Mouse (Mus musculus): ENCODE results near the gene Nckipsd. TPM values are rescaled to one million over a fixed set of nuclear protein-coding genes. Genes with fewer than 3 reads are reported as not detected.

Nckipsd gene
- polyA plus RNA-seq, 1 experiment from 2014 or later, result 10.6 TPM

DNA sequence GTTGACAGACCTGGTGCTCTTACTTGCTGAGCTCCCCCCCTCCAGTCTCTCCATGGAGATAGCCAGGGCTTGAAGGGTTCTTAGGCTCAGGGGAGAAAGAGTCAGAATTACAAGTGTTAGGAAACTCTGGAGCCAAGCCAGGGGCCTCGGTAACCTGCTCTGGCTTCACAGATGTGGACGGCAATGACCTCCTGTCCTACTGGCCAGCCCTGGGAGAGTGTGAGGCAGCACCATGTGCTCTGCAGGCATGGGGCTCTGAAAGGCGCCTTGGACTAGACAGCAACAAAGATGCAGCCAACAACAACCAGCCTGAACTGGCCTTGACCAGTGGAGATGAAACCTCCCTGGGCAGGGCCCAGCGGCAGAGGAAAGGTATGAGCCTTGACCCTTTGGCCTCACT lies 39.2 kb downstream of the Nckipsd start:
- WGBS (ENCODE audit: missing documents), result 91% methylated on average over 4 of the region's 4 CpGs
- no peaks in the 10 kb centered on the region for H3K79me2 ChIP-seq (ENCODE audit: inconsistent target)
- no peak overlapping the region for H3K27ac ChIP-seq
- no peak overlapping the region for H3K4me3 ChIP-seq (ENCODE audit: inconsistent target)
- H3K36me3 ChIP-seq (ENCODE audit: inconsistent target), result no peaks in the 10 kb centered on the region

DNA sequence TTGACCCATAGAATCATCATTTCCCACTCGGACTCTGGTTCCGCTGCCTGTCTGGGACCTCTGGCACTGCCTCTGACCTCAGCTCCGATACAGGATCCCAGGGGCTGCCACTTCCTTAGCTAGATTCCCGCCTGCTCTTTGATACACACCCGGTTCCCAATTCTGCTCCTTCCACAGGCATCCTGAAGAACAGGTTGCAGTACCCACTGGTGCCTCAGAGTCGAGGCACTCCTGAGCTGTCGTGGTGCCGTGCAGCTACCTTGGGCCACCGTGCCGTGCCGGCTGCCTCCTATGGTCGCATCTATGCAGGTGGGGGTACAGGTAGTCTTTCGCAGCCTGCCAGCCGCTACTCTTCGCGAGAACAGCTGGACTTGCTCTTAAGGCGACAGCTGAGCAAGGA lies 40.3 kb downstream of the Nckipsd start:
- H3K27ac ChIP-seq, result no peak overlapping the region
- no peaks in the 10 kb centered on the region for H3K79me2 ChIP-seq (ENCODE audit: inconsistent target)
- H3K36me3 ChIP-seq (ENCODE audit: inconsistent target), result no peaks in the 10 kb centered on the region
- 90% methylated on average over 17 of the region's 17 CpGs for WGBS (ENCODE audit: missing documents)
- no peak overlapping the region for H3K4me3 ChIP-seq (ENCODE audit: inconsistent target)

DNA sequence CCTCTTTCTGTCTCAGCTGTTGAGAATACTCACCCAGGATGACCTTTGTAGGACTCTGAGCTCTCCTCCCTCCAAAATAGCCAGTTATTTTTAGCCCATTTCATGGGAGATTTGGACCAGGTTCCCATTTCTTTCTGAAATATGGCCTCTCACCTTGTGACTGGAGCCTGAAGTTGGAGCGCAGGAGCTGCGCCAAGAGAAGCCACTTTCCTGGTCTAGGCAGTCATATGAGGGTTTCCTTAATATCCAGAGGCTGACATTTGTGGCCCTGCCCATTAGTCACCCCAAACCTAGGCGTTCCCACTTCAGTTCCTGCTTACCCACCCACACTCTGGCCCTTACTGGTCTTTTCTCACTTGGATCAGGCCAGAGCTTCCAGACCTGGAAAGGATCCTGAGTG lies 44.8 kb downstream of the Nckipsd start, which contains the start of gene Slc26a6:
Gene Slc26a6 (plus strand): TSS at position 308 of the 400 bp plus-strand sequence.
- Histone ChIP-seq H3K27ac (peak within 1 kb of the TSS; percentile 93), H3K79me2 (ENCODE audit: inconsistent target) (no peaks in the 10 kb centered on the region), H3K36me3 (ENCODE audit: inconsistent target) (peaks cover 15% of the 10 kb centered on the region), H3K4me3 (ENCODE audit: inconsistent target) (peak within 1 kb of the TSS; percentile 84)
- whole genome bisulfite sequencing (ENCODE audit: missing documents), result 64% methylated on average over 3 of the region's 3 CpGs

DNA sequence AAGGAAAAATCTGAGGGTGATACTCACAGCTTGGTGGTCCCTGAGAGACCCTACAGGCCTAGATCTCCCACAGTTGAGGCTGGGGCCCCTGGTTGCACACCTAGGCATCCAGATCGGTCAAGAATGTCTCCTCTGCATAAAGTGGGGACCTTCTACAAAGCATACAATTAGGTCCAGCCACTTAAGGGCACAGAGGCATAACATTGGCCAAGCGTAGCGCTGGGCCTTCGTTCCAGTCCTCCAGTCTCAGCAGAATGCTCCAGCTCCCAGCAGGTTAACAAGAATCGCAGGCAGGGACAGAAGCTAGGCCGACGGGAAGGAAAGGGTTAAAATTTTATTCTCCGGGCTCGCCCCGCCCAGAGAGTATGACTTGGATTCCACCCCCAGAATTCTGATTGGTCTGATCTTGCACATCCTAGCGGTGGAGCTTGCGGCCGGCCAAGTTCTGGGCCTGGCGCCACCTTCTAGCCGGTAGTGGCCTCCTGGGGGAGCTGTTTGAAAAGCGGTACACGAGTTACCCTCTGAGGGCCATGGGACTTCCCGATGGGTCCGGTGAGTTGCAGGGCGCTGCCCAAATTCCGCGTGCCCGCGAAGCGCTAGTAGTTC lies 45.6 kb downstream of the Nckipsd start:
- WGBS (ENCODE audit: missing documents), result 5% methylated on average over 25 of the region's 25 CpGs
- H3K79me2 ChIP-seq (ENCODE audit: inconsistent target), result no peaks in the 10 kb centered on the region
- H3K27ac ChIP-seq, result peak overlapping the region; percentile 93
- H3K4me3 ChIP-seq (ENCODE audit: inconsistent target), result peak overlapping the region; percentile 84
- H3K36me3 ChIP-seq (ENCODE audit: inconsistent target), result peaks cover 22% of the 10 kb centered on the region

DNA sequence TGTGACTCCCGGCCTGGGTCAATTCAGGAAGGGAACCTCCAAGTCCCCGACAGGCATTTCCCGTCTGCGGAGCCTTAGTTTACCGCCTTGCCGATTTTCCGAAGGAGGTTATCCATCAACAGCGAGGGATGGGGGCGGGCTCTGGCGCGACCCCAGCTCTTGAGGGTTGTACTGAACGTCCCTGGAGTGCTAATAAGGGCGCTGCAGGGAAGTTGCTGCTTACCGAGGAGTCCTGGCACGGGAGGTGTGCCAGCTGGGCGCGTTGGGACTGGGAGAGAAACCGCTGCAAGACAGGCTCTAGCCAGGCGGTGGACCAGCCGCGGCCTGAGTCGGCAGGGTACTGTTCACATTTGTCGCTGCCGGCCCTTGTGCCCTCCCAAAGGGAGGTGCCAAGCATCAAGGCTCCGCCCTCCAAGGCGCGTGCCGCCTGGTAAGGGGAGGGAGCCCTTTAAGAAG lies 46.1 kb downstream of the Nckipsd start:
- Histone ChIP-seq H3K4me3 (ENCODE audit: inconsistent target) (peak overlapping the region; percentile 84), H3K27ac (peak overlapping the region; percentile 93), H3K79me2 (ENCODE audit: inconsistent target) (no peaks in the 10 kb centered on the region), H3K36me3 (ENCODE audit: inconsistent target) (peaks cover 25% of the 10 kb centered on the region)
- under 1% methylated on average over 28 of the region's 28 CpGs for WGBS (ENCODE audit: missing documents)

DNA sequence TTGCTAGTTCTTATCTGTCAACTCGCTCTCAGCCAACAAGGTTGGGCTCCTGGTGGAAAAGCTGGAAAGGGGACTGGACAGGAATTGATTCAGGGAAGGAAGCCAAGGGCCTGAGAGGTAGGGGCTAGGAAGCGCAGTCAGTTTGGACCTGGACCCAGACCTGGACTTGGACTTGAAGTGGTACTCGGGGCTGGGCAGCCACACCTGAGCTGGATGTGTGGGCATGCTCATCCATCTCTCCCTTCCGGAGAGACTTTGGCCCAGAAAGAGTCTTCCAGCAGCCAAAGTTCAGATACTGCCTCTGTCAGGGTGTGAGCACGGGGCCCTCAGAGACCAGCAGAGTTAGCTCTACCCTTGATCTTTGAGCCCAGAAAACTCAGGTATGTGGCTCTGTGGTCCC lies 47.2 kb downstream of the Nckipsd start:
- Histone ChIP-seq H3K79me2 (ENCODE audit: inconsistent target) (no peaks in the 10 kb centered on the region), H3K4me3 (ENCODE audit: inconsistent target) (no peak overlapping the region), H3K27ac (no peak overlapping the region)

DNA sequence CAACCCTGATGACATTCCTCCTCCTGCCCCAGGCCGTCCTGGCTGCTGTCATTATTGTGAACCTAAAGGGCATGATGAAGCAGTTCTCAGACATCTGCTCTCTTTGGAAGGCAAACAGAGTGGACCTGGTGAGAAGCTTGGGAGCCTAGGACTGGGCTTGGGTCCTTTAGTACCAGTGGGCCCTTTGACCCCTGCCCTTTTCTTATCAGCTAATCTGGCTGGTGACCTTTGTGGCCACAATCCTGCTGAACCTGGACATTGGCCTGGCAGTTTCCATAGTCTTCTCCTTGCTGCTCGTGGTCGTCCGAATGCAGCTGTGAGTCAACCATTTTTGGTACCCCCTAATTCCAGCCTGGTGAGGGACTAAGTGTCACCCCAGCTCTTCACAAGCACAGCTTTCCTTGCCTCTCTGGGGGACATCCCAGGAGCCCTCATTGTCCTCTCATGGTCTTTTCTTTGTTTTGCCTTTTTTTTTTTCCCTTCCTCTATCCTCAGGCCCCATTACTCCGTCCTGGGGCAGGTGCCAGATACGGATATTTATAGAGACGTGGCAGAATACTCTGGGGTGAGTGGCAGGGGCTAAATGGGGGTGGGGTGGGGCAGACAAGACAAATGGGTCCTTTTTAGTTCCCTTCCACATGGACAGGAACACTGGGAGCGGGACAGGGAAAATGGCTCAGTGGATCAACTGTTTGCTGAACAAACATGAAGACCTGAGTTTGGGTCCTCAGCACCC lies 50.8 kb downstream of the Nckipsd start:
- 86% methylated on average over 7 of the region's 8 CpGs for WGBS (ENCODE audit: missing documents)
- Histone ChIP-seq H3K4me3 (ENCODE audit: inconsistent target) (no peak overlapping the region), H3K79me2 (ENCODE audit: inconsistent target) (no peaks in the 10 kb centered on the region), H3K36me3 (ENCODE audit: inconsistent target) (peaks cover 41% of the 10 kb centered on the region), H3K27ac (no peak overlapping the region)

More for the DNA sequence above, 47.2 kb downstream of the Nckipsd start:
- peaks cover 28% of the 10 kb centered on the region for H3K36me3 ChIP-seq (ENCODE audit: inconsistent target)
- WGBS (ENCODE audit: missing documents), result 99% methylated on average over 5 of the region's 5 CpGs

Other genes starting within 250 kb of the Nckipsd start
- 36.0 to 103 TPM (median 41.0 TPM) in 3 replicates for gene Impdh2, start 248.1 kb upstream of the Nckipsd start, polyA plus RNA-seq (2018)
- gene Ndufaf3, start 240.9 kb upstream of the Nckipsd start, polyA plus RNA-seq (2018), result 9.6 to 20.2 TPM (median 16.5 TPM) in 3 replicates
- 17.5 to 30.5 TPM (median 20.5 TPM) in 3 replicates for gene Dalrd3, start 238.5 kb upstream of the Nckipsd start, polyA plus RNA-seq (2018)
- 3.1 to 7.5 TPM (median 7.5 TPM) in 3 replicates for gene Wdr6, start 229.6 kb upstream of the Nckipsd start, polyA plus RNA-seq (2018)
- 0.16 to 0.70 TPM (median 0.33 TPM) in 3 replicates for gene P4htm, start 210.7 kb upstream of the Nckipsd start, polyA plus RNA-seq (2018)
- gene Arih2, start 159.0 kb upstream of the Nckipsd start, polyA plus RNA-seq (2018), result 22.7 to 40.8 TPM (median 29.9 TPM) in 3 replicates
- 28.0 to 35.2 TPM (median 33.4 TPM) in 3 replicates for gene Slc25a20, start 146.3 kb upstream of the Nckipsd start, polyA plus RNA-seq (2018)
- 20.7 to 69.9 TPM (median 46.8 TPM) in 3 replicates for gene Prkar2a, start 119.1 kb upstream of the Nckipsd start, polyA plus RNA-seq (2018)
- gene Ip6k2, start 24.6 kb upstream of the Nckipsd start, polyA plus RNA-seq (2018), result 21.7 to 28.6 TPM (median 24.7 TPM) in 3 replicates
- gene Celsr3, start 18.0 kb downstream of the Nckipsd start, polyA plus RNA-seq (2018), result 0.53 to 1.2 TPM (median 0.95 TPM) in 3 replicates
- 5.2 to 17.9 TPM (median 8.1 TPM) in 3 replicates for gene Slc26a6, start 44.9 kb downstream of the Nckipsd start, polyA plus RNA-seq (2018)
- gene Tmem89, start 106.3 kb downstream of the Nckipsd start, polyA plus RNA-seq (2018), result not detected in 3 replicates
- gene Uqcrc1, start 128.3 kb downstream of the Nckipsd start, polyA plus RNA-seq (2018), result 93.6 to 149 TPM (median 105 TPM) in 3 replicates
- 0.11 to 0.42 TPM (median 0.14 TPM) in 3 replicates for gene Col7a1, start 145.2 kb downstream of the Nckipsd start, polyA plus RNA-seq (2018)
- not detected in 3 replicates for gene Ucn2, start 177.6 kb downstream of the Nckipsd start, polyA plus RNA-seq (2018)
- 23.2 to 27.5 TPM (median 24.0 TPM) in 3 replicates for gene Pfkfb4, start 183.4 kb downstream of the Nckipsd start, polyA plus RNA-seq (2018)
- 392 to 901 TPM (median 421 TPM) in 3 replicates for gene Shisa5, start 230.2 kb downstream of the Nckipsd start, polyA plus RNA-seq (2018)

Measured in macrophage (primary cell).